Comparison of ENCODE assay signal across 8 mouse cellular contexts in the genomic region with DNA sequence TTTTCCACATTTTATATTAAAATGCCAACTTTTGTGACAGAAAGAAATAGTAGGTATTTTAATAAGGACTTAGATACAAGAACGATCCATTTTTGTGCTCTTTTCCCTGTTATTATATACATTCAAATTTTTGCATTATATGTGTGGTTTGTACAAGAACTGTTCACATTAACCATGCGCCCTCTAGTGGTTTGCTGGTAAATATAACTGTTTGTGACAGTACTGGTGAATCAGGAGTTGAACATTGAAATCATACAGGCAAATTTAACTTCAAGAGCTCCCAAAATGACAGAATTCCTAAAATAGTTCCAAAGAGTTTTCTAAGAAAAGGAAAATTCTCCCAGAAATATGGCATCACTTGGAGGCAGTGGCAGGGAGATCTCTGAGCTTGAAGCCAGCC. TPM values are rescaled to one million over a fixed set of nuclear protein-coding genes. Genes with fewer than 3 reads are reported as not detected.
DNase-seq lines count a peak whose midpoint lies in the region; ATAC-seq lines count a peak whose summit lies in the region.

No protein-coding gene starts in this region.

- peak; percentile 51; the same call in 1 of the 2 replicates for ATAC-seq in megakaryocyte, adult 5-6 weeks (ENCODE audit: poor library complexity, severe bottlenecking)

- DNase-seq in adrenal gland, postnatal 14 days = peak; percentile 34
- no peak for DNase-seq in adrenal gland, adult 18-20 months (ENCODE audit: low spot score in 2 of 2)
- peak; percentile 41 for DNase-seq in layer of hippocampus, adult 11-12 months (ENCODE audit: low spot score)
- no peak for DNase-seq in layer of hippocampus, postnatal 36 days
- peak; percentile 60 for DNase-seq in A20 (ENCODE audit: low read depth, low spot score)
- DNase-seq in c-Kit-positive CD71-negative TER-119-negative erythroid progenitor cells, embryonic 14.5 days (ENCODE audit: low read depth) = peak; percentile 40
- DNase-seq in frontal cortex, postnatal 14 days (ENCODE audit: low spot score in 2 of 2) = no peak

RNA-seq across cellular contexts. Expression of a gene that starts 1.9 kb away (rescaled TPM):
- 0.30 TPM in 1 of 2 replicates, not detected in the other for total RNA-seq in adrenal gland, postnatal 14 days (2021)
- 1 to 10 TPM in 1 of 2 experiments, under 1 TPM in 1; 0.20 to 1.2 TPM for total RNA-seq in adrenal gland, adult 18-20 months (2021)
- total RNA-seq in layer of hippocampus, postnatal 36 days (2021) = under 1 TPM; 0.32 to 0.63 TPM
- 0.07 and 0.22 TPM in 2 replicates for total RNA-seq in megakaryocyte, adult 5-6 weeks (2015)
- total RNA-seq in megakaryocyte, adult 5-6 weeks (2017) = 0.18 and 0.98 TPM in 2 replicates

RNA-seq across cellular contexts. Expression of a gene that starts 2.0 kb away (rescaled TPM):
- total RNA-seq in adrenal gland, postnatal 14 days (2021) = 19.6 and 20.3 TPM in 2 replicates
- 10 to 100 TPM; 18.2 to 18.3 TPM for total RNA-seq in adrenal gland, adult 18-20 months (2021)
- 10 to 100 TPM; 51.9 to 53.0 TPM for total RNA-seq in layer of hippocampus, postnatal 36 days (2021)
- 28.9 and 38.0 TPM in 2 replicates for total RNA-seq in megakaryocyte, adult 5-6 weeks (2015)
- 39.2 and 48.5 TPM in 2 replicates for total RNA-seq in megakaryocyte, adult 5-6 weeks (2017)

Comparison
In these comparisons a context has a peak if more than half of its experiments do, and no peak if none do; other contexts are left out.
1. DNase-seq: peak in adrenal gland, postnatal 14 days (single experiment), layer of hippocampus, adult 11-12 months (single experiment), A20 (single experiment) and c-Kit-positive CD71-negative TER-119-negative erythroid progenitor cells, embryonic 14.5 days (single experiment); none in adrenal gland, adult 18-20 months (0 of 2), layer of hippocampus, postnatal 36 days (0 of 2) and frontal cortex, postnatal 14 days (0 of 2).